Mouse (Mus musculus): ENCODE data around the gene Ubqln4. TPM values are rescaled to one million over a fixed set of nuclear protein-coding genes. Genes with fewer than 3 reads are reported as not detected.
A peak's percentile ranks its signal among the peaks of the same experiment; 100 is the strongest.

Gene Ubqln4
- polyA plus RNA-seq, 1 experiment, result 55.3 TPM

GRCm38 (mm10) chr3:88510421-88511289 is 42.9 kb upstream of the Ubqln4 start:
- Histone ChIP-seq H3K36me3 (ENCODE audit: control insufficient read depth, insufficient read depth, low read length) (no peaks in the 10 kb centered on the region), H3K27me3 (ENCODE audit: control insufficient read depth, insufficient read depth, low read length) (no peaks in the 10 kb centered on the region), H3K4me1 (ENCODE audit: control insufficient read depth, insufficient read depth, low read length) (peaks cover 23% of the 10 kb centered on the region), H3K27ac (ENCODE audit: control insufficient read depth, insufficient read depth, low read depth, low read length) (peak overlapping the region; percentile 90), H3K4me3 (ENCODE audit: control insufficient read depth, low read depth, low read length) (peak overlapping the region; percentile 68)
- no peak for TF ChIP-seq POLR2A (IDR thresholded peaks at IDR 0.05; ENCODE audit: control insufficient read depth, low read depth, low read length)

GRCm38 (mm10) chr3:88511559-88511958 is 42.0 kb upstream of the Ubqln4 start:
- H3K4me3 ChIP-seq (ENCODE audit: control insufficient read depth, low read depth, low read length), result no peak overlapping the region
- H3K36me3 ChIP-seq (ENCODE audit: control insufficient read depth, insufficient read depth, low read length), result no peaks in the 10 kb centered on the region
- TF ChIP-seq CTCF (IDR thresholded peaks at IDR 0.05; ENCODE audit: control insufficient read depth, insufficient read depth, insufficient replicate concordance, low read depth, low read length) (no peak), POLR2A (IDR thresholded peaks at IDR 0.05; ENCODE audit: control insufficient read depth, low read depth, low read length) (no peak)
- peaks cover 22% of the 10 kb centered on the region for H3K4me1 ChIP-seq (ENCODE audit: control insufficient read depth, insufficient read depth, low read length)
- no peak overlapping the region for H3K27ac ChIP-seq (ENCODE audit: control insufficient read depth, insufficient read depth, low read depth, low read length)
- no peaks in the 10 kb centered on the region for H3K27me3 ChIP-seq (ENCODE audit: control insufficient read depth, insufficient read depth, low read length)

GRCm38 (mm10) chr3:88512141-88512895 is 41.2 kb upstream of the Ubqln4 start:
- H3K27ac ChIP-seq (ENCODE audit: control insufficient read depth, insufficient read depth, low read depth, low read length), result no peak overlapping the region
- TF ChIP-seq CTCF (IDR thresholded peaks at IDR 0.05; ENCODE audit: control insufficient read depth, insufficient read depth, insufficient replicate concordance, low read depth, low read length) (no peak), POLR2A (IDR thresholded peaks at IDR 0.05; ENCODE audit: control insufficient read depth, low read depth, low read length) (no peak)
- peaks cover 22% of the 10 kb centered on the region for H3K4me1 ChIP-seq (ENCODE audit: control insufficient read depth, insufficient read depth, low read length)
- H3K27me3 ChIP-seq (ENCODE audit: control insufficient read depth, insufficient read depth, low read length), result no peaks in the 10 kb centered on the region
- H3K36me3 ChIP-seq (ENCODE audit: control insufficient read depth, insufficient read depth, low read length), result no peaks in the 10 kb centered on the region
- no peak overlapping the region for H3K4me3 ChIP-seq (ENCODE audit: control insufficient read depth, low read depth, low read length)

DNA sequence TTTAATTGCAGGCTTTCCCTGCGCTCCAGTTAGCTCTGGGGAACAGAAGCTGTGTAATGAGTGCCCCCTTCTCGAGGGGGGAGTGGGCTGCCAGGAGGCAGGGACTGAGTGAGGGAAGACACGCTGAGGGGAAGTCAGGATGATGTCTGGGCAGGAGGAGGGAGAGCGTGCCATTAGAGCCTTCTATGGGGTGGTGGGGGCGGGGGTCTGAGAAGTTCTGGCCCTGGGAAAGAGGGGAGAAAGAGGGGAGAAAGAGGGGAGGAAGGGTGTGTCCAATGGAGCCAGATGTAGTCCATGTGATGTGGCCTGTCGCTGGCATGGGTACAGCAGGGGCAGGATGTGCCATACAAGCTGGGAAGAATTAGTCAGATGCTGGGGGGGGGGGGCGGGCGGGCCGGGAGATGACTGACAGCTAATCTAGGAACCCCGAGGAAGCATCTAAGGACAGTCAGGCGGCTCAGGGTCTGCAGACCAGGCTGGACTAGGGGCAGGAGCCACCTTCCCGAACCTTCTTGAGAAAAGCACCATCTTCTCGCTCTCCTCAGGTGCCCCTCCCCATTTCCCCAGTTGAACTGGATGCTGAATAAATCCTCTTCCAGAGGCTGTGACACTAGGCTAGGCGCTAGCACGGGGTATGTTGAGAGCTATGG is 40.5 kb upstream of the Ubqln4 start:
- TF ChIP-seq POLR2A (IDR thresholded peaks at IDR 0.05; ENCODE audit: control insufficient read depth, low read depth, low read length) (no peak), CTCF (IDR thresholded peaks at IDR 0.05; ENCODE audit: control insufficient read depth, insufficient read depth, insufficient replicate concordance, low read depth, low read length) (no peak)
- H3K4me3 ChIP-seq (ENCODE audit: control insufficient read depth, low read depth, low read length), result no peak overlapping the region
- peaks cover 22% of the 10 kb centered on the region for H3K4me1 ChIP-seq (ENCODE audit: control insufficient read depth, insufficient read depth, low read length)
- no peaks in the 10 kb centered on the region for H3K27me3 ChIP-seq (ENCODE audit: control insufficient read depth, insufficient read depth, low read length)
- no peaks in the 10 kb centered on the region for H3K36me3 ChIP-seq (ENCODE audit: control insufficient read depth, insufficient read depth, low read length)
- H3K27ac ChIP-seq (ENCODE audit: control insufficient read depth, insufficient read depth, low read depth, low read length), result no peak overlapping the region

GRCm38 (mm10) chr3:88513546-88514115 is 39.9 kb upstream of the Ubqln4 start:
- H3K27ac ChIP-seq (ENCODE audit: control insufficient read depth, insufficient read depth, low read depth, low read length), result no peak overlapping the region
- peaks cover 22% of the 10 kb centered on the region for H3K4me1 ChIP-seq (ENCODE audit: control insufficient read depth, insufficient read depth, low read length)
- no peaks in the 10 kb centered on the region for H3K27me3 ChIP-seq (ENCODE audit: control insufficient read depth, insufficient read depth, low read length)
- no peak overlapping the region for H3K4me3 ChIP-seq (ENCODE audit: control insufficient read depth, low read depth, low read length)
- no peaks in the 10 kb centered on the region for H3K36me3 ChIP-seq (ENCODE audit: control insufficient read depth, insufficient read depth, low read length)
- TF ChIP-seq CTCF (IDR thresholded peaks at IDR 0.05; ENCODE audit: control insufficient read depth, insufficient read depth, insufficient replicate concordance, low read depth, low read length) (no peak), POLR2A (IDR thresholded peaks at IDR 0.05; ENCODE audit: control insufficient read depth, low read depth, low read length) (no peak)

DNA sequence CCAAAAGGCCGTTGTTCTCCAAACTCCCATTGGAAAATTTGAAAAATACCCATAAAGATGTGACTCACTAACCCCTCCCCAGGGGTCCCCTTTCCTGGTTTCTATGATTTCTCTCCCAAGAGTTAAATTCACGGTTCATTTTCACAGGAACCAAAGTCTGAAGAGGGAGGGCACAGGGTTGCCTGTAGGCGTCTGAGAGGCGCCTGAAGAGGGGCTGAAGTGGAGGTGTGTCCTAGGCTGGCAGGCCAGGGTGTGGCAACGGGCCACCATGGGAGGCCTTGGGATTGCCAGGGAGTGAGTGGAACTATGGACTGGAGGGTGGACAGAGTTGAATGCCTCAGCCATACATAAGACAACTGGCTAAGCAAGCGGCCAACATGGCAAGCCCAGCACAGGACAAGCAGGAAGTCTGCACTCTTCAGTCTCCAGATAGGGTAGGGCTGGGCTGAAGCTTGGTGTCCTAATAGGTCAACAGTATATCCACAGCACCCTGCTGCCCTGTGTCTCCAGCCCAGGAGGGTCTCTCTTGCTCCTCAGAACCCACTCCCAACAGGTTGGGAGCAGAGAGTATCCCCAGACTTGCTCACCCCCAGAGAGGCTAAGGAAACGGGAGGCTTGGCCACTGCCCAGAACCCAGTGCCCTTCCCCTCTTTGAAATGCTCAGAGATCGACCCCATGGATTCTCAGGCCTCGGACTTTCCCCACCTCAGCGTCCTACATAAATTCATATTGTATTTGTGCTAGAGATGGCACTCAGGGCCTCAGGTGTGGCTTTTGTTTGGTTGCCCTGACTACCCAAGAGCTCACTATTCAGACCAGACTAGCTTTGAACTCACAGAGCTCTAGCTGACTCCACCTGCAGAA is 39.1 kb upstream of the Ubqln4 start:
- Histone ChIP-seq H3K4me1 (ENCODE audit: control insufficient read depth, insufficient read depth, low read length) (peaks cover 17% of the 10 kb centered on the region), H3K36me3 (ENCODE audit: control insufficient read depth, insufficient read depth, low read length) (no peaks in the 10 kb centered on the region), H3K27ac (ENCODE audit: control insufficient read depth, insufficient read depth, low read depth, low read length) (no peak overlapping the region), H3K27me3 (ENCODE audit: control insufficient read depth, insufficient read depth, low read length) (no peaks in the 10 kb centered on the region), H3K4me3 (ENCODE audit: control insufficient read depth, low read depth, low read length) (no peak overlapping the region)
- TF ChIP-seq POLR2A (IDR thresholded peaks at IDR 0.05; ENCODE audit: control insufficient read depth, low read depth, low read length), result no peak
- no peak for TF ChIP-seq CTCF (IDR thresholded peaks at IDR 0.05; ENCODE audit: control insufficient read depth, insufficient read depth, insufficient replicate concordance, low read depth, low read length)

Measured in testis, adult 2 months (tissue).